Mouse (Mus musculus): ENCODE data around the gene Bphl. TPM values are rescaled to one million over a fixed set of nuclear protein-coding genes. Genes with fewer than 3 reads are reported as not detected.

Bphl gene
- polyA plus RNA-seq, 1 experiment = 0.17 TPM

- Histone ChIP-seq H3K36me3 (ENCODE audit: control insufficient read depth) (no peaks in the 10 kb centered on the region), H3K9me3 (ENCODE audit: control insufficient read depth, low read length) (no peaks in the 10 kb centered on the region), H3K27me3 (ENCODE audit: control insufficient read depth) (peaks cover 2% of the 10 kb centered on the region; the same call in 1 of the 2 replicates), H3K4me1 (ENCODE audit: control insufficient read depth) (peaks cover 19% of the 10 kb centered on the region), H3K4me3 (replicated peaks) (no peak overlapping the region)
- TF ChIP-seq TAL1 (IDR thresholded peaks at IDR 0.05; ENCODE audit: low read length) = no peak
- no peak for TF ChIP-seq GATA1 (IDR thresholded peaks at IDR 0.05; ENCODE audit: low read length)
Measured at GRCm38 (mm10) chr13:34119406-34119805, 82.0 kb downstream of the Bphl start.

GRCm38 (mm10) chr13:34120536-34120935, 83.1 kb downstream of the Bphl start:
- no peaks in the 10 kb centered on the region for H3K36me3 ChIP-seq (ENCODE audit: control insufficient read depth)
- H3K4me3 ChIP-seq (replicated peaks) = no peak overlapping the region
- peaks cover 17% of the 10 kb centered on the region for H3K4me1 ChIP-seq (ENCODE audit: control insufficient read depth)
- no peaks in the 10 kb centered on the region for H3K9me3 ChIP-seq (ENCODE audit: control insufficient read depth, low read length)
- no peak for TF ChIP-seq GATA1 (IDR thresholded peaks at IDR 0.05; ENCODE audit: low read length)
- no peak for TF ChIP-seq TAL1 (IDR thresholded peaks at IDR 0.05; ENCODE audit: low read length)
- peaks cover 5% of the 10 kb centered on the region; the same call in 1 of the 2 replicates for H3K27me3 ChIP-seq (ENCODE audit: control insufficient read depth)

Other genes with a start within 250 kb of the Bphl start
- not detected in 2 replicates for gene Serpinb6e, start 194.2 kb upstream of the Bphl start, polyA plus RNA-seq (2012)
- not detected in 2 replicates for gene Serpinb6c, start 131.9 kb upstream of the Bphl start, polyA plus RNA-seq (2012)
- gene Nqo2, start 72.9 kb upstream of the Bphl start, polyA plus RNA-seq (2012) = 0.08 TPM in 1 of 2 replicates, not detected in the other
- 0.17 and 0.29 TPM in 2 replicates for gene Ripk1, start 35.2 kb upstream of the Bphl start, polyA plus RNA-seq (2012)
- gene Serpinb6a, start 34.8 kb upstream of the Bphl start, polyA plus RNA-seq (2012) = 0.44 and 0.81 TPM in 2 replicates
- gene Tubb2a, start 40.4 kb downstream of the Bphl start, polyA plus RNA-seq (2012) = 6.1 and 9.8 TPM in 2 replicates
- gene Tubb2b, start 92.9 kb downstream of the Bphl start, polyA plus RNA-seq (2012) = 0.06 and 0.14 TPM in 2 replicates
- 3.3 and 3.9 TPM in 2 replicates for gene Psmg4, start 125.4 kb downstream of the Bphl start, polyA plus RNA-seq (2012)

Data from erythroblast, embryonic 14.5 days (primary cell).